Mouse (Mus musculus): ENCODE data around the gene Ythdf1.

Gene Ythdf1

DNA sequence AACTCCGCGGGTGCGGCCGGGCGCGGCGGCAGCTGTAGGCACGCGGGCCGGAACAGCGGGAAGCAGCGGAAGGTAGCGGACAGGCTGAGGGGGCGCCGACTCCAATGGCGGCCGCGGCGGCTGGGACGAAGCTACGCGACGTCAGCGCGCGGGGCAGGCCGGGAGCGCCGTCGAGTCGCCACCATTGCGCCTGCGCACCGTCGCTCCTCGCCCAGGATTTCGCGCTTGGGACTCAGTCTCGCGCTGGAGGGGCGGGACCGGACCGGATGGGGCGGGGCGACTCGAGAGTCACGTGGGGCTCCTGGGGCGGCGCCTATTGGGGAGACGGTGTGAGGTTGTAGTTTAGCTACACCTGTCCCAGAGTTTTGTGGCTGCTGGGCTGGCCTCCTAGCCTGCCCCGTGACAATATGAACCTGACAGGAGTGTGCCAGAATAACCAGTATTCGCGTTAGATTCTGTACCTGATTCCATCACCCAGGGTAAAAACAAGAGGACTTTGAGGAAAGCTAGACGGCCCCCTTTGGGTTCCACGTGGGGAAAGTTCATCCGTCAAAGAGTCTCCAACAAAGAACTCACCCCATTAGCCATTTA lies at the start of gene Ythdf1:
Gene Ythdf1, minus strand, starts transcription at position 140 of the 591 bp plus-strand sequence.
- peak; percentile 83 for DNase-seq (ENCODE audit: low read depth, low spot score)

DNA sequence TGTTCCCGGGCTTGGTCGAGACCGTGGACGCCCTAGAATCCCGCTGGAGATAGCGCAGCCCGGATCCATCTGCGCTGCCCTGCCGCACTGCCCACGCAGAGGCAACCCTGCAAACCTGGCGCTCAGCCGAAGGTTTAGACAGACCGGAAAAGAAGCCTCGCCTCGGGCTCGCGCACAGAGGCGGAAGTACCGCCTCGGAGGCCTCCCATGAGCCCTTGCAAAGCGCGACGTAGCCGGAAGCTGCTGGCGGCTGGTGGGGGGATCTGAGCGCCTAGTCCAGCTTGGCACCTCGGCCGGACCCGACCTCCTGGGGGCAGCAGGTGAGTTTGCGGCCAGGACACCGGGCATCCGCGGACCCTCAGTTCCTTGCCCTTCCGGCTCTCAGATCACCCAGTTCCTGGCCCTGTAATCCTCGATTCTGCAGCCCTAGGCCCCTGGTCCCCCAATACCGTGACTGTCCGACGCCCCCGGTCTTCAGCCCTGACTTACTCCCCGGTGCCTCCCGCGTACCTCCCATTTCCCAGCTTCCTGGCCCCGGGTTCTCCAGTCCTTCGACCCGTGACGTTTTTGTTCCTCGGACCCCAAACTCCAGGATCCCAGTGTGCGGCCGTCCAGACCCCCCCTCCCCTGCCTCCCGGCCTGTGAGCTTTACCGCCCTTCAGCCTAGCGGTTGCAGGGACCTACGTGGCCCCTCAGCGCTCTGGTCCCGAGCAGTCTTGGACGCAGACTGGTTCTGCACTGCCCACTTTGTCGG lies 46.4 kb upstream of the Ythdf1 start, which contains the start of gene Arfgap1:
Gene Arfgap1, plus strand, starts transcription at position 216 of the 754 bp plus-strand sequence.
- peak; percentile 90 for DNase-seq (ENCODE audit: low read depth, low spot score)

DNA sequence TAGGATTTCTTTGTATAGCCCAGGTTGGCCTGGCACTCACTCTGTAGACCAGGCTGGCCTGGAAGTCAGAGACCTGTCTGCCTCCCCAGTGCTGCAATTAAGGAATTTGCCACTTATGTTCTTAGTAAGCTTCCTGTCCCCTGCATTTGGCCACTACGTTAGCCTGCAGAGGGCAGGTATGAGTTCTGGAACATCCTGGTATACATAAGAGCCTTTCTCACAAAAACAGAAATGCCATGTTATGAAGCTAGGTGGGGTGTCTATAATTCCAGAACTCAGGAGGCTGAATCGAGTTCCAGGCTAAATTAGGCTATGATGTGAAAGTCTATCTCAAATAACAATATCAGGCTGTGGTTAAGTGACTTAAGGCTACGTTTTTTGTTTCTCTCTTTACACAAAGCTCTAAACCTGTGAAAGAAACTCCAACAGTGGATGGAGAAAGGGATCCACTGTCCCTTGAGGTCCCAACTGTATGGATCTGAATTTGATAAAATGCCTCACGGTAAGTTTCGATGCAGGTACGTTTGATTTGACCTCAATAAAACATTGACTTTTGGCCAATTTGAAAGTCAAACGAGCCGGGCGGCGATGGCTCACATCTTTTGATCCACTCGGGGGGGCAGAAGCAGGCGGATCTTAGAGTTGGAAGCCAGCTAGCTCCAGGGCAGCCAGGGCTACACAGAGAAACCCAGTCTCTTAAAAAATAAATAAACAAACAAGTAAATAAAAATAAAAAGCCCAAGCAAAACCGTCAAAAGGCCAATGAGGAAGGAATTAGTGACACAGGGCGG lies 45.5 kb upstream of the Ythdf1 start:
- peak; percentile 58 for DNase-seq (ENCODE audit: low read depth, low spot score)

DNA sequence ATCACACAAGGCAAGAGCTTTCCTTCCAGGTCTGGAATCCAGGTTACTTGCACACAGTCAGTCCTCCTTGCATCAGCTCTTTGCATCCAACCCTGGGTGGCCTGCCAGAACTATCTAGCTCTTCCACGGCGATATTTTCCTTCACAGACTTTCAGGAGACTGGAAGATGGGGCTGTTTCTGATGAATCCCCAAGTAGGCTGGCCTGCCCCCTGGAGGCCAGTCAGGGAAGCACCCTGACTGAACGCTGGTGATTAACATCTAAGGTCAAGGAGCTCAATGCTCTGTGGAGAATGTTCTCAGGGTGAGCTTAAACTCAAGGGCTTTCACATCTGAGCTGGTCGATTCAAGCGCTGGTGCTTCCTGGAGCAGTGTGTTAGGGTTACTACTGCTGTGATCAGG lies 43.2 kb upstream of the Ythdf1 start:
- peak; percentile 21 for DNase-seq (ENCODE audit: low read depth, low spot score)

DNA sequence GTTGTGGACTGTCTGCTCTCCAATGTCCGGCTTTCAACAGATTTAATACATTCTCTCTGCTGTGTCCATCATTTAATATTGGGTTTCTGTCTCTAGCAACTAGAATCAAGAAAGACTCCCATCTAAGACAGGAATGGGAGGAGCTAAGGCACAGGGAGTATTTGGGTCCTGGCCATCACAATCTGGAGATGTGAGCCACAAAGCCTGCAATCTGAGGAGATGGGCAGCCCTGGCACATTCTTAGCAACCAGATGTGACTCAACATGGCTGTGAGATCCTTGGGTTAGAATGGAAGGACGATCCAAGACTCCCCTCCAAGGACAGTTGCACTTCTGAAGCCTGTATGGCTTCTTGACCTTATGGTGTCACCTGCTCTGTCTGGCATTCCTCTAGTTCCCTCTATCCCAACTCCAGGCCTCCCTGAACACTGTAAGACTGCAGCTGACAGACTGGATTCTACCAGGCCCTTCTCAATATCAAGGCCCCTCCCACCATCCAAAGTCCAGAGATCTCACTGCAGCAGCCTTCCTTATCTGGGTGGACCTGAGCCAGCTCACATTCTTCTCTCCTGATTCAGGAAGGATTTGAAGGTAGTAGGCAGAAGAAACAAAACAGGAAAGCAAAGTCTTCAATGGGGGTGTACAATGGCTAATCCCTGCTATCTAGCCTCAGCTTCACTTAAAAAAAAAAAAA lies 42.0 kb upstream of the Ythdf1 start:
- no peak for DNase-seq (ENCODE audit: low read depth, low spot score)

DNA sequence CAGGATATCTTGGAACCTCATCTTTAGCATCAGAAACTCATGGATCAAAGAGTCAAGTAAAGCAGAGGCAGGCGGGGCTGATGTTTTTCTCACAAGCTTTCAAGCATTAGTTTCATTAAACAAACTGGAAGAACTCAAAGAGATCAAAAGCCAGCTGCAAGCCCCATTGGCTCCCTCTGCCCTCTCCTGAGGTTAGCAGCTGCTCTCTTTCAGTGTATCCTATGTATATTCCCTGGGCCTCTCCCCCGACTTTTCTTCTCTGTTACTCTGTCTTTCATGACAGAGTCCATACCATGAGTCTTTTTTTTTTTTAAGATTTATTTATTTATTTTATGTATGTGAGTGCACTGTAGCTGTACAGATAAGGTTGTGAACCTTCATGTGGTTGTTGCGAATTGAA lies 39.4 kb upstream of the Ythdf1 start:
- no peak for DNase-seq (ENCODE audit: low read depth, low spot score)

DNA sequence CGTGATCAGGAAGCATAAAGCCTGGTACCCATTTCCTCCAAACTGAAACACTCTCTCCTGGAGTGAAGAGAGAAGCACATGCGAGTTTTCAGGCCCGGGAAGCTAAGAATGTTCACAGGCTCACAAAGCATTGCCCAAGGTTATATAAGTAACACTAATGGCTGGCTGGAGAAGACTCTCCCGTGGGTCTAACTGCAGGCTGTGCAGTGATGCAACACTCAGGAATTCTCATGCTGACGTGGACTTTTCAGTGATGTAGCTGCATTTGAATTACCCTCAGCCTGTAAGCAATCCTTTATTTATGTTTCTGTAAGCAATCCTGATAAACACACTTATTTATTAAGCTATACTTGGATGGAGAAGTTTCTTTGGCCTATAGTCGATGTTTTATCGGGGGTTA lies 38.9 kb upstream of the Ythdf1 start:
- DNase-seq (ENCODE audit: low read depth, low spot score), result no peak

DNA sequence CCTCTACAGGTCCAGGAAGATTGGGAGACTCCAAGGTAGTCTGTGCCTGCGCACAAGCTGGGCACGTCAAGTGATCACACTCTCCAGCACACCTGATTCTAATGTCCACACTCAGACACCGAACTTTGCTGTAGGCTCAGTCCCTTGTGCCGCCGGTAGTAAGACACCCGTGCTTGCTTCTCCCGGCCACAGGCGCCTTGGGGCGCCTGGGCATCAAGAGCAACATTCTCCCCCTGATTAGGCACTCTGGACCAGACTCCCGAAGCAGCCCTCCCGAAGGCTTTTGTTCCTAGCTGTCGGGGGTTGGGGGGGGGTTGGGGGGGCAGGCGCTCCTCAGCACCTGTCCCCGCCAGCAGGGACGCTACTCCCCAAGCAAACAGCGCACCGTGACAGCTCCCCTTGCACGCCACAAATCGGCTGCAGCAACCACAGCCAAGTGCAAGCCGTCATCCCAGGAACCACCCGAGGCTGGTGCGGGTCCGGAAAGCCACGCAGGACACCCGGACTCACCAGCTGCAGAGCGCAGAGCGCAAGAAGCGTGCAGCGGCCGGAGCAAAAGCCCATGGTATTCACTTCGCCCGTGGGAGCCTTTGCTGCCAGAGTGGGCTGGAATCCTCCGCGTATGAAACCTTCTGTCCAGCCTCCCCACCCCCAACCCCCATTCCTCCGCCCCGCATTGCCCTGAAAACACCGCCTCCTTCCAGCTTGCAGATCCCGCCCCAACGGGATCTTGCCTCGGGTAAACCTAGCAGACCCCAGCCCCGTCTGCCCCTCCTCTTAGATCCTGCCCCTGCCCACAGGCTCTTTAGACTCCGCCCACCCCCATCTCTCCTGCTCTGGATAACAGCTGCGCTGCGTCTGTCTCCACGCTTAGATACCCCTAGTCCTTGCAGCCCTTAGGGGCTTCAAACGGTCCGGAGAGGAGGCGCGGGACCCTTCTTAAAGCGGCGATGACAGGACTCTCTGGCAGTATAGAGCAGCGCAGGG lies 33.6 kb upstream of the Ythdf1 start, which contains the start of gene Nkain4:
Gene Nkain4, minus strand, starts transcription at position 639 of the 987 bp plus-strand sequence.
- DNase-seq (ENCODE audit: low read depth, low spot score), result peak; percentile 15

DNA sequence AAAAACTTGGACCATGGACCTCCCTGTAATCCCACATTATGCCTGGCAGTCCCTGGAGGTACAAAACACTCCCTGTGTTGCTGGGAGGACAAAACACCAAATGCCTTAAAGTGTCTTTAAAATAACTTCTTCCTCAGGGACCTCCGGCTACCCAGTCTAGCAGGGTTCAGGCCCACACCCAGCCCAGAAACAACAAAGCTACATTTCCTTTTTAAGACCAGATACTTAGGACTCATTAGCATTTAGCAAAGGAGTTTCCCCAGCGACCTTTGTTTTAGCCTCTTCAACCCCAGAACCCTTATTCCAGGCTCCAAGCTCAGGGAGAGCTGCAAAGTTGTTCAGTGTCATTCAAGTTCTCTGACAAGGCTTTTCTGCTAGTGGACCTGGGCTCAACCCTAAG lies 32.9 kb upstream of the Ythdf1 start:
- no peak for DNase-seq (ENCODE audit: low read depth, low spot score)

DNA sequence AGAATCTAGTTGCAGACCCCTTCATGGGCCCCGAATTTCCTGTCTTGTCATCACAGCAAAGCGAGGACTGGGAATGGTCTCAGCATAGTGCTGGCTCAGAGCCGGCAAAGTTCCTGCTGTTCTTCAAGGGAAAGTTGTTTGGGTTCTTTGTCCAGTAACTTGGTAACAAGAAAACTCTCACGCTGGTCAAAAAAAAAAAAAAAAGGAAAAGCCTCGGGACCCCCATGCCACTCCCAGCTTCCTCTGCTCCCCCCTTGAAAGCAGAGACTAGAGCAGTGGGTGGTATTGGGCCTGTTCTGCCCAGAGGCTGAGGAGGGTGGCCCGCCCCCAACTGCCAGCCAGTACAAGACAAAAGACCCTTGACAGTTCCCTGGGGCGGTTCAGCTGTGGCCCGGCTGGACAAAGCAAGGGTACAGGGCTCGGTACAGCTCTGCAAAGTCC lies 32.0 kb upstream of the Ythdf1 start:
- DNase-seq (ENCODE audit: low read depth, low spot score), result no peak

DNA sequence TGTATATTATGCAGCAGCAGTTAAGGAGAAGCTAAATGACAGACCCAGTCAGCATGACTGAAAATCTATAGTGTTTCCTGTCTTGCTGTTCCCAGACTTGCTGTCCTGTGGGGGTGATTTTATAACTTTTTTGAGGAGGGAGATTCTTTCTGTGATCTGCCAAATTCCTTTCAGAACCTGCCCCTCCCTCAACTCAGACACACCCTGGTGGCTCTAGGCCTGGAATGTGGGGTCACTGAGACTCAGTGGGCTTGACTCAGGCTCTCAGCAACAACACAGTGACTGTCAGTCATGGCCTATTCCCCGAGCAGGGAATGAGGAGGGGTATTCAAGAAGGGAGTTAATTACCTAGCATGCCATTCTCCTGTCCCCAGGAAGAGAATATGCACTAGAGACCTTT lies 29.2 kb upstream of the Ythdf1 start:
- DNase-seq (ENCODE audit: low read depth, low spot score), result no peak

DNA sequence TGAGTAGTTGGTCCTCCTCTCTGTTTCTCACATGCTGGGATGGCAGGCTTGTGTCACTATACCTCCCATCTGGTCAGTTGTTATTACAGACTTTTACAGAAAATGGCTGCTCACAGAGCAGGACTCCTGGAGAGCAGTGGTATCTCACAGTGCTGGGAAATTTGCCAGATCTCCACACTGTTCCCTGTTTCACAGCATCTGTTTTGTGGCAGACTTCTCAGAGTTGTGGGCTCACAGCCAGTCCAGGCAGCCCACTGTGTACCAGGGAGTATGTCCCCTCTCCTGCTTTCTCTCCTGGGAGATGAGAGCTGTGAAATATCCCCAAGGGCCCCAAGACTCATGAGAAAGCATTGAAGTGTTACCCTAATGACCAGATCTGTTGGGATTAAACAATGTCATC lies 21.1 kb upstream of the Ythdf1 start:
- DNase-seq (ENCODE audit: low read depth, low spot score), result peak; percentile 21

DNA sequence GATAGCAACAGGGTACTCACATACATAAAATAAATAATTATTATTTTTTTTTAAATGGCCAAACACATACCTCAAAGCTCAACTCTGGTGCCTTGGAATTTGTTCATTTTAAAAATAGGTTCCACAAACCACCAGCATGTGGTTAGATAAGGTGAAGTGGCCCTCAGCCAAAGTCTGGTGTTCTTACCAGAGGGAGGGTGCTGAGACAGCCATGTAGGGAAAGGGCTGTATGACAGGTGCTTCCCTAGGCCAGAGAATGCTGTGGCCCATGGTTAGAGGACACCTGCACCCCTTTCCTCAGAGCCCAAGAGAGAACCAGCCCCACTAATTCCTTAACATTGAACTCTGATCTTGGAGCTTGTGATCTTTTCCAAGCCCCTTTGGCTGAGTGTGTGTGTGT lies 19.4 kb upstream of the Ythdf1 start:
- DNase-seq (ENCODE audit: low read depth, low spot score), result no peak

DNA sequence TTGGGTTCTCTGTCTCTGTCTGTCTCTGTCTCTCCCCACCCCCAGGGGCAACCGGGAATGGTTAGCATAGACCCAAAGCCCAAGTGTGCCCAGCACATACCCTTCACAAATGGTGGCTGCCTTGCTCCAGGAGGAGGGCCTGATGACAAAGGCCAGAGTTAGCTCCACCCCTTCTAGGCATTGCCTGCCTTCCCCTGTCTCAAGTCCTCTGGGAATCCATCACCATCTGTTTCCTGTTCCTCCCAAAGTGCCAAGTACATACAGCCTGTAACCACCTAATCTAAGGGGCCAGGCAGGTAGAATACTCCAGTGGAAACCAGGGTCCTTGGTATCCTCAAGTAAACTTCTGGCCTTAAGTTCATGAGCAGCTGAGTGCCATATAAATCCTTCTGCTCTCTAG lies 11.7 kb upstream of the Ythdf1 start:
- no peak for DNase-seq (ENCODE audit: low read depth, low spot score)

DNA sequence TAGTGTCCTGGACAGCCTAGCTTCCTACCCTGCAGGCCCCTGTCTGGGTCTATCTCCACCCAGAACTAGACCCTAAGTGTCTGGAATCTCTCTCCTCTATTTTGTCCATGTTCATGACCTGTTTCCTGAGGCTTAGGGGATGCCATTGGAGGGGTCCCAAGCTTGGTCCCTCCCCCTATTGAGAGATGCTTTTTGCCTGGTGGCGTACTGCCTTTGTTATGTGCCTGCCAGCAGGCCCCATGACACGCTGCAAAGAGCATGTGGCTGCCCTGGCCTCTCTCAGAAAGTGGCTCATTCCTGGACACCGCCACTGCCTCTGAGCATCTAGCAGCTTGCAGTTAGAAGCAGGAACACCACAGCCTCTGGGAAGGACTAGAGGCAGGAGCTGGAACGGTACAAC lies 8.0 kb upstream of the Ythdf1 start, which contains the start of gene Birc7:
Gene Birc7, plus strand, starts transcription at position 301 of the 400 bp plus-strand sequence.
- no peak for DNase-seq (ENCODE audit: low read depth, low spot score)

DNA sequence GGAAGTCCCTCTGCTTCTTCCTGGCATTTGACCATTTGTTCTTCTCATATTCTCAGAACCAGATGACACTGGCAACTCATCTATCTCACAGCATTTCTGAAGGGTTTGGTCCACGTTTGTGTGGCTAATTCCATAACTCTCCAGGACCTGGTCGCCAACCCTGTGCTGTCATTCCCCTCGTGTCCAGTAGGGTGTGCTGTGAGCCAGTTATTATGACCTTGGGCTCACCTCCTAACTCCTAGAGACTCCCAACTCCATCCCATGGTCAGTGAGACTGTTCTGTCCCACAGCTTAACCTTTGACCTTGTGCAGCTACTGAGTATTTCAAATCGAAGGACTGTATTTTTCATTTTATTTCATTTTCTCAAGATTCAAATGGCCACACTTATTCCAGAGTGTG lies 4.4 kb upstream of the Ythdf1 start:
- peak; percentile 23 for DNase-seq (ENCODE audit: low read depth, low spot score)

DNA sequence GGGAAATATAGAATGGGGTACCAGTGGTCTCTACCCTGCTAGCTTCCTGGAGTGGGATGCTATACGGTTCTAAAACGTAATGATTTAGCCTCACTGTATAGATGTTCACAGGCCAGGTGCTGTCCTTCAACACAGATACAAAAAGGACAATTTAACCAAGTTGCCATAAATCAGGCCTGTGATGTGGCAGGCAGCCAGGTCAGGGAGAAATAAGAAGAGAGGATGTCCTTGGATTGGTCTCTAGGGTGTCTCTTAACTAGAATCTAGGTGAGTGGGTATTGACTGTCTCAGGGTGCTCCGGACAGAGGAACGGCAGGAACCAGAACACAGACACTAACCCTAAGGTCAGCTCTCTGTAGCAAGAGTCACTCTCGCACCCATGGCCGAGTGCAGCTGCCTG lies 2.0 kb upstream of the Ythdf1 start:
- no peak for DNase-seq (ENCODE audit: low read depth, low spot score)

DNA sequence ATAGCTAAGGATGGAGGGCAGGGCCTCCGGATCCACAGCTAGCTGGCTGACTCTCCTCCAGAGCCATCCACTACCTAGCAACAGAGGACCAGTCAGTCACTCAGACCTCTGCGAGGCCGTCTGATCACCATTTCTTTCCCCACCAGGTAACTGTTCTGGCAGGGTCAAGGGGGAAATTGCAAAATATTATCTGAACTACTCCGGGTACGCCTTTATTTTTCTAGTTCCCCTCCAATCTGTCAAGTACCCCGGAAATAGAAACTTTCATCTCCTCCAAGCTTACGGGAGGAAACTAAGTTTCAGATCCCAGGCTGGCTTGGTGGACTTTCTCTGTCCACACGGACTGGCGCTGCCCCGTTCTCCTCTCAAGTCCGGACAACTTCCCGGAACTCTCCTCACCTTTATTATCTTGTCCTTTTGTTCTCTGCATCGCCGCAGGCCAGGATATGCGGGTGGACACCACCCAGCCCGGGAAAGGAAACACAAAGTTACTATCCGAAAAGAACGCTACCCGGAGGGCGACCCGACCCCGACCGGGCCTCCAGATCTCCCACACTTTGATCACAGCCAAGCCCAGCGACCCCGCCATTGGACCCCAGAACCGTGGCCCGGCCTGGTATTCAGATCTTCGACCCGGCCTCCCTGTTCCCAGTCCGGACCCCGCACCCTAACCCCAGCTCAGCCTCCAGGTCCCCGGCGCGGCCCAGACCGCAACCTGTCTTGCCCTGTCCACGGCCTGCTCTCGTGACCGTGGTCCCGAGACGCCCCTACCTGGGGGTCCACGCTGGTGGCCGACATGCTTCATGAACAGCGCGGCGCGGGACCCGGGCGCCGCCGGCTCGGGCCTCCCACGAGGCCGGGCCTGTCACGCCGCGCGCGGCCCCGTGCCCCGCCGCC lies 588 bp downstream of the Ythdf1 start:
- no peak for DNase-seq (ENCODE audit: low read depth, low spot score)

DNA sequence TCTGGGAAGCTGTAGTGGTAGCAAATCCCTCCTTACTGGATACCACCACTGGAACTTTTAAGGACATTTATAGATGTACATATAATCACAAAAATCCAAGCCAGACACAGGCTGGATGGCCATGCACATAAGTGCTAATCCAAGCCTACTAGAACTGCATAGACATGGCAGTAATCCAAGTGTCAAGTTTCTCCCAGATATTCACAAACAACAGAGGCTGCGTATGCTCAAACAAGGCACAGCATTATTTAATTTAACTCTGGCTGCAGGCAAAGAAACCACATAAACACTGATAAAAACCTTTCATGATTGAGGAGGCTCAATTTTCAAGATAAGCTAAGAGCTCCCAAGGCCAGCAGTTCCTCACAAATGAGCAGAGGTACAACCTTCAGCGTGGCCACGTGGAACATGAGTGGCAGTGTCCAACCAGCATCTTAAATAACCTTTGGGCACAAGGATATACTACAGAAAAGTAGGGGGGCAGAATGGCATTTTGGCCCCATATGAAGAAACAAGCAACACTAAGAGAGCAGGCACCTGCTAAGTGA lies 4.8 kb downstream of the Ythdf1 start:
- DNase-seq (ENCODE audit: low read depth, low spot score), result no peak

All from telencephalon, adult 2 months (tissue).